Mouse (Mus musculus) CH12.LX (cell line): ENCODE results near the gene Tnnc2. TPM values are rescaled to one million over a fixed set of nuclear protein-coding genes. Genes with fewer than 3 reads are reported as not detected.

Experiments used
- DNase-seq: peaks from one replicate; pipeline ENCODE4 v3.0.0-alpha.2; 2013; ENCODE audit errors: extremely low read depth
- H3K27ac ChIP-seq: 2 replicates; pipeline ENCODE4 v1.5.1; 2012; ENCODE audit warnings: low read depth, mild to moderate bottlenecking, control low read depth, moderate library complexity; ENCODE audit not compliant: insufficient read depth
- H3K27me3 ChIP-seq: replicated peaks from 2 replicates; pipeline ENCODE3; 2012; ENCODE audit warnings: inconsistent platforms
- H3K36me3 ChIP-seq, 2 experiments: replicated peaks in 1 of 2; 2 replicates each; pipeline versions ENCODE3 to v1.6.1; 2012; ENCODE audit warnings: inconsistent platforms in 1 of 2, low read length in 1 of 2, mild to moderate bottlenecking in 1 of 2, mixed read lengths in 1 of 2, moderate library complexity in 1 of 2; ENCODE audit not compliant: control insufficient read depth in 1 of 2, insufficient read depth in 1 of 2
- H3K4me1 ChIP-seq, 2 experiments: 2 replicates each; pipeline ENCODE4 v1.6.1; 2012; ENCODE audit warnings: inconsistent platforms in 1 of 2, moderate library complexity in 1 of 2; ENCODE audit not compliant: insufficient read depth in 2 of 2, control insufficient read depth in 1 of 2
- H3K4me2 ChIP-seq: 2 replicates; pipeline ENCODE4 v1.6.1; 2012; ENCODE audit warnings: low read depth, mild to moderate bottlenecking, control low read depth; ENCODE audit not compliant: poor library complexity, insufficient read depth, severe bottlenecking
- H3K4me3 ChIP-seq, 3 experiments: fragments of 150-350 bp in 1 of 3; sonication (generic) in 1 of 3; replicated peaks in 1 of 3; 2 replicates each; pipeline versions ENCODE3 to v1.5.1; 2011 to 2012; ENCODE audit warnings: low read depth in 2 of 3, low read length in 2 of 3, mild to moderate bottlenecking in 2 of 3, moderate library complexity in 2 of 3, control low read depth in 1 of 3, improper control_type of control experiment in 1 of 3, inconsistent platforms in 1 of 3, mixed read lengths in 1 of 3; ENCODE audit not compliant: poor library complexity in 1 of 3
- H3K79me2 ChIP-seq: replicated peaks from 2 replicates; pipeline ENCODE4 v1.6.1; 2012; ENCODE audit warnings: mild to moderate bottlenecking, moderate library complexity; ENCODE audit not compliant: control insufficient read depth, poor library complexity, insufficient read depth, severe bottlenecking; ENCODE audit errors: extremely low read depth
- H3K9ac ChIP-seq: 2 replicates; pipeline ENCODE4 v1.6.1; 2012; ENCODE audit warnings: low read depth, mild to moderate bottlenecking, control low read depth, moderate library complexity; ENCODE audit not compliant: insufficient read depth
- H3K9me3 ChIP-seq: replicated peaks from 2 replicates; pipeline ENCODE3; 2012; ENCODE audit warnings: low read length, inconsistent platforms, mixed read lengths
- BHLHE40 ChIP-seq: IDR thresholded peaks from 2 replicates; pipeline ENCODE4 v1.6.1; 2011; ENCODE audit warnings: mild to moderate bottlenecking, low read depth, low read length, improper control_type of control experiment
- CHD2 ChIP-seq: IDR thresholded peaks from 2 replicates; pipeline ENCODE4 v1.6.1; 2011; ENCODE audit warnings: low read length, improper control_type of control experiment
- CTCF ChIP-seq, 2 experiments: IDR thresholded peaks in 1 of 2; conservative IDR thresholded peaks in 1 of 2; 2 replicates each; pipeline ENCODE4 v1.5.1; 2011 to 2012; ENCODE audit warnings: low read depth in 2 of 2, low read length in 2 of 2, improper control_type of control experiment in 1 of 2, inconsistent platforms in 1 of 2, mild to moderate bottlenecking in 1 of 2, moderate library complexity in 1 of 2
- ELF1 ChIP-seq: IDR thresholded peaks from 2 replicates; pipeline ENCODE4 v1.6.1; 2014; ENCODE audit warnings: low read depth, mild to moderate bottlenecking, inconsistent platforms, low read length, improper control_type of control experiment
- ETS1 ChIP-seq: conservative IDR thresholded peaks from 2 replicates; pipeline ENCODE4 v1.6.1; 2012; ENCODE audit warnings: low read depth, mild to moderate bottlenecking, inconsistent platforms, low read length, improper control_type of control experiment, moderate library complexity
- HCFC1 ChIP-seq: IDR thresholded peaks from 2 replicates; pipeline ENCODE4 v1.6.1; 2012; ENCODE audit warnings: low read depth, mild to moderate bottlenecking, inconsistent platforms, low read length, improper control_type of control experiment
- IRF4 ChIP-seq: IDR thresholded peaks from 2 replicates; pipeline ENCODE4 v1.6.1; 2014; ENCODE audit warnings: low read depth, mild to moderate bottlenecking, inconsistent platforms, low read length, improper control_type of control experiment
- JUND ChIP-seq: conservative IDR thresholded peaks from 2 replicates; pipeline ENCODE4 v1.6.1; 2011; ENCODE audit warnings: low read depth, low read length, improper control_type of control experiment
- MAFK ChIP-seq: IDR thresholded peaks from 2 replicates; pipeline ENCODE4 v1.6.1; 2011; ENCODE audit warnings: low read length, improper control_type of control experiment; ENCODE audit not compliant: insufficient replicate concordance
- MAX ChIP-seq: IDR thresholded peaks from 2 replicates; pipeline ENCODE4 v1.6.1; 2011; ENCODE audit warnings: low read length, improper control_type of control experiment
- MAZ ChIP-seq: IDR thresholded peaks from 2 replicates; pipeline ENCODE4 v1.6.1; 2012; ENCODE audit warnings: low read depth, mild to moderate bottlenecking, inconsistent platforms, low read length, improper control_type of control experiment, moderate library complexity
- MEF2A ChIP-seq: IDR thresholded peaks from 2 replicates; pipeline ENCODE4 v1.6.1; 2014; ENCODE audit warnings: low read depth, mild to moderate bottlenecking, inconsistent platforms, low read length, improper control_type of control experiment, borderline replicate concordance
- MXI1 ChIP-seq: IDR thresholded peaks from 2 replicates; pipeline ENCODE4 v1.6.1; 2011; ENCODE audit warnings: mild to moderate bottlenecking, low read depth, low read length, improper control_type of control experiment
- NRF1 ChIP-seq: IDR thresholded peaks from 2 replicates; pipeline ENCODE4 v1.6.1; 2014; ENCODE audit warnings: low read depth, mild to moderate bottlenecking, inconsistent platforms, low read length, improper control_type of control experiment, moderate library complexity
- PAX5 ChIP-seq: IDR thresholded peaks from 2 replicates; pipeline ENCODE4 v1.6.1; 2012; ENCODE audit warnings: low read length, inconsistent platforms, mixed read lengths
- POLR2A ChIP-seq: IDR thresholded peaks from 2 replicates; pipeline ENCODE4 v1.6.1; 2011; ENCODE audit warnings: low read depth, mild to moderate bottlenecking, improper control_type of control experiment, low read length
- POLR2AphosphoS2 ChIP-seq: IDR thresholded peaks from 2 replicates; pipeline ENCODE4 v1.6.1; 2011; ENCODE audit warnings: low read depth, low read length, improper control_type of control experiment
- RAD21 ChIP-seq: IDR thresholded peaks from 2 replicates; pipeline ENCODE4 v1.6.1; 2011; ENCODE audit warnings: low read depth, mild to moderate bottlenecking, low read length, improper control_type of control experiment, moderate library complexity
- RCOR1 ChIP-seq: conservative IDR thresholded peaks from 2 replicates; pipeline ENCODE4 v1.6.1; 2012; ENCODE audit warnings: low read depth, mild to moderate bottlenecking, inconsistent platforms, low read length, improper control_type of control experiment
- SIN3A ChIP-seq: IDR thresholded peaks from 2 replicates; pipeline ENCODE4 v1.6.1; 2012; ENCODE audit warnings: low read length, improper control_type of control experiment, inconsistent platforms
- SMC3 ChIP-seq: IDR thresholded peaks from 2 replicates; pipeline ENCODE4 v1.6.1; 2011; ENCODE audit warnings: low read depth, low read length, improper control_type of control experiment
- TBP ChIP-seq: conservative IDR thresholded peaks from 2 replicates; pipeline ENCODE4 v1.6.1; 2011; ENCODE audit warnings: low read depth, low read length, improper control_type of control experiment
- UBTF ChIP-seq: IDR thresholded peaks from 2 replicates; pipeline ENCODE4 v1.6.1; 2012; ENCODE audit warnings: low read depth, mild to moderate bottlenecking, inconsistent platforms, low read length, improper control_type of control experiment, moderate library complexity
- USF1 ChIP-seq: IDR thresholded peaks from 2 replicates; pipeline ENCODE4 v1.6.1; 2014; ENCODE audit warnings: low read depth, mild to moderate bottlenecking, inconsistent platforms, low read length, improper control_type of control experiment
- ZC3H11A ChIP-seq: IDR thresholded peaks from 2 replicates; pipeline ENCODE4 v1.6.1; 2012; ENCODE audit warnings: low read depth, mild to moderate bottlenecking, inconsistent platforms, low read length, improper control_type of control experiment
- ZKSCAN1 ChIP-seq: IDR thresholded peaks from 2 replicates; pipeline ENCODE4 v1.6.1; 2012; ENCODE audit warnings: low read depth, inconsistent platforms, low read length, improper control_type of control experiment, borderline replicate concordance
- ZMIZ1 ChIP-seq: IDR thresholded peaks from 2 replicates; pipeline ENCODE4 v1.6.1; 2012; ENCODE audit warnings: low read depth, mild to moderate bottlenecking, inconsistent platforms, low read length, improper control_type of control experiment
- dilution Hi-C: fragments of 300-500 bp; cut with MboI; formaldehyde crosslinking; loops from 2 replicates; pipeline ENCODE4 v1.14.3; 2020; ENCODE audit warnings: low sequenced_read_pairs; ENCODE audit not compliant: extremely low pct_unique_long_range_greater_than_20kb, extremely low pct_ligation_motif_present
- in situ Hi-C: fragments of 300-500 bp; cut with MboI; formaldehyde crosslinking; loops from 3 replicates; pipeline ENCODE4 v1.14.3; 2019; ENCODE audit warnings: low sequenced_read_pairs, low pct_ligation_motif_present, low pct_unique_long_range_greater_than_20kb, mixed read lengths
- polyA plus RNA-seq: library from polyadenylated mRNA; unstranded; fragments of >175 nt; gene quantifications from 2 replicates; pipeline ENCODE4 v1.2.1, GENCODE M21; 2012; ENCODE audit warnings: low read depth; ENCODE audit not compliant: insufficient read length
- total RNA-seq, 2 experiments: library from RNA; depleted of rRNA; stranded (reverse); fragments of 300-350 nt in 1 of 2; fragments of >200 nt in 1 of 2; gene quantifications; 2 replicates each; pipeline ENCODE4 v1.2.3; 2012 to 2014

Tnnc2 gene
- total and polyA plus RNA-seq, 3 experiments, result not detected

GRCm38 (mm10) chr2:164777246-164778014 lies 2.3 kb downstream of the Tnnc2 start:
- no peaks in the 10 kb centered on the region for H3K9me3 ChIP-seq
- in situ Hi-C loops, result no loop called here
- no peak overlapping the region for H3K4me2 ChIP-seq
- H3K79me2 ChIP-seq, result no peaks in the 10 kb centered on the region
- TF ChIP-seq SIN3A, result no peak
- no peak for TF ChIP-seq ELF1
- TF ChIP-seq MAX, result no peak
- no peak for TF ChIP-seq ETS1
- TF ChIP-seq POLR2AphosphoS2, result no peak
- no peak for TF ChIP-seq ZKSCAN1
- no peak for TF ChIP-seq TBP
- no peak for TF ChIP-seq MAZ
- TF ChIP-seq PAX5, result no peak
- no peak for TF ChIP-seq CTCF (conservative IDR thresholded peaks at IDR 0.05 in 1 of 2, IDR thresholded peaks at IDR 0.05 in 1 of 2; ENCODE audit: low read depth in 2 of 2, low read length in 2 of 2)
- no peak for TF ChIP-seq CHD2
- no peak for TF ChIP-seq NRF1
- TF ChIP-seq ZMIZ1, result no peak
- peaks cover 53% of the 10 kb centered on the region for H3K27me3 ChIP-seq
- no peaks in the 10 kb centered on the region for H3K4me1 ChIP-seq
- H3K9ac ChIP-seq, result no peak overlapping the region
- no peak overlapping the region for H3K4me3 ChIP-seq
- no peak overlapping the region for H3K27ac ChIP-seq
- no peak for DNase-seq
- peaks cover 3 to 14% of the 10 kb centered on the region in 2 experiments for H3K36me3 ChIP-seq
- dilution Hi-C loops, result no loop called here

GRCm38 (mm10) chr2:164776801-164777200 lies 3.0 kb downstream of the Tnnc2 start:
- dilution Hi-C loops (no loop called here), in situ Hi-C loops (no loop called here)

More at GRCm38 (mm10) chr2:164776801-164777200, 3.0 kb downstream of the Tnnc2 start:
- DNase-seq, result no peak
- no peak overlapping the region for H3K27ac ChIP-seq
- H3K9ac ChIP-seq, result no peak overlapping the region
- H3K9me3 ChIP-seq, result no peaks in the 10 kb centered on the region
- H3K4me3 ChIP-seq, result no peak overlapping the region
- H3K36me3 ChIP-seq, result peaks cover 9 to 20% of the 10 kb centered on the region in 2 experiments
- peaks cover 48% of the 10 kb centered on the region for H3K27me3 ChIP-seq
- H3K4me2 ChIP-seq, result no peak overlapping the region
- H3K4me1 ChIP-seq, result peaks cover 0 to 5% of the 10 kb centered on the region in 2 experiments; a peak in 2 of 4 replicates
- no peaks in the 10 kb centered on the region for H3K79me2 ChIP-seq
- TF ChIP-seq ZMIZ1, result no peak
- no peak for TF ChIP-seq JUND
- no peak for TF ChIP-seq RCOR1
- TF ChIP-seq SMC3, result no peak
- no peak for TF ChIP-seq BHLHE40
- TF ChIP-seq NRF1, result no peak
- no peak for TF ChIP-seq MEF2A
- TF ChIP-seq POLR2AphosphoS2, result no peak
- no peak for TF ChIP-seq MAFK
- TF ChIP-seq ZC3H11A, result no peak
- TF ChIP-seq USF1, result no peak
- TF ChIP-seq UBTF, result no peak
- no peak for TF ChIP-seq HCFC1
- no peak for TF ChIP-seq IRF4
- no peak for TF ChIP-seq CHD2
- no peak for TF ChIP-seq POLR2A
- TF ChIP-seq MXI1, result no peak
- no peak for TF ChIP-seq RAD21
